Mouse (Mus musculus): ENCODE results near the gene Lrch1.
A peak's percentile ranks its signal among the peaks of the same experiment; 100 is the strongest.

Lrch1 gene

GRCm38 (mm10) chr14:74814848-74815789 lies 132.6 kb downstream of the Lrch1 start:
- no peak for DNase-seq (ENCODE audit: low read depth, low spot score)

DNA sequence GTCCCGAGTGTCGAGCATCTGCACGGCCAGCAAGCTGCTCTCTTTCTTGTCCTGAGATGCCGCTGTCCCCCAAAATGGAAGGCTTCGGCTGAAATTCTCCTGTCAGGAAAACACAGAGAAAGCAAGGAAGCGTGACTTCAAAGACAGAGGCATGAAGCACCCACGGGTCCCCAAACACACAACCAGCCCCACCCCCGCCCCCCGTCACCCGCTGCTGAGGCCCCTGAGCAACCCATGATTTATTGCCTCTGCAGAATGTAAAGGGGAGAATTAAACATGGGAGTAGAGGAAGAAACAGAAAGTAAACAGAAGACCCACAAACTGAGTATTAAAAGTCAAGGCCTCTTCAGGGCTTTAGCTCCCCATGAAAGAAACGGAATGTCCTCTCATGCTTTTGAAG lies 136.1 kb downstream of the Lrch1 start:
- DNase-seq (ENCODE audit: low read depth, low spot score), result no peak

GRCm38 (mm10) chr14:74801961-74802360 lies 145.7 kb downstream of the Lrch1 start:
- DNase-seq (ENCODE audit: low read depth, low spot score), result no peak

- no peak for DNase-seq (ENCODE audit: low read depth, low spot score)
Measured at GRCm38 (mm10) chr14:74798063-74798890, 149.4 kb downstream of the Lrch1 start.

DNA sequence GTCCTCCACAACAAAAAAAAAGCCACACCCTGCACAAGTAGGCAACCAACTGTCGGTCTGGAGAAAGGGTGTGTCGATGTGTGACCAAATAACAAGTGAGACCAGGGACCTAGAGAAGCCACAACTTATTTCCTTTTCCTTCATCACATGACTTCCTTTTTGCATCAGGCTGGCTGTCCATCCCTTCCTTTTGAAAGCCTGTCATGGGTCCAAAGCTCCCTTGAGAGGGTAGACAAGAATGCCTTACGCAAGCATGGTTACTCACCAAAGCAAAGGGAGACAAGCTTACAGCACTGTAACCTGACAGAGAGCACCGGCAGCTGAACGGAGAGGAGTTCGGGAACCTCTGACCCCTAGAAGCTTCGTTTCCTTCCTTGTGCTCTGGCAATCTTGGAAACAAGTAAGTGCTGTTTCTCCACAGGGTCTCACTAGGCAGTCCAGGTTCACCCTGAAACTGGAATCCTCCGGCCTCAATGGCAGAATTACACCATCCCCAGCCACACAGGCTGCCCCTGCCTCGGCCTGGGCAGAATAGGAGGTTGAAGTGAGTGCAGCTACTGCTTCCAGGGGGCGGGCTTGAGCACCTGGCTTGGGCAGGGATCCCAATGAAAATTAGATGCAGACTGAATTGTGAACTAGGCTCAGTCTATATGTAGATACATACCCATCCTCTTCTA lies 150.2 kb downstream of the Lrch1 start:
- no peak for DNase-seq (ENCODE audit: low read depth, low spot score)

DNA sequence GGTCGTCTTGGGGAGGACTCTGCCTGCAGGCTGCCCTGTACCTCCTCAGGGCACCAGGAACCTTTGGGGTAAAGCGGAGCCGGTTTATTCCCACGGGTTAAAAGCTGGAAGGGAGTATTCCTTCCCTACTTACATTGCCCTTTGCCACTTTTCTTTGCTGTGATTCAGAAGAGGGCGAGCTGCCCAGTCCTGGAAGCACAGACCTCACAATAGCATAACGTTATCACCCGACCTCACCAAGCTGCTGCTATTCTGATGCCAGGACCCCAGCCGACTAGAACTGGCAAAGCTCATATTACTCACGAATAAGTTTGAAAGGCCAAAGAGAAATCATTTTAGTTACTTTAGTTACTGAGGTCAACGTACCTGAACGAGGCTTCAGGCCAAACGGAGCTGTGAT lies 152.7 kb downstream of the Lrch1 start:
- peak; percentile 56 for DNase-seq (ENCODE audit: low read depth, low spot score)

GRCm38 (mm10) chr14:74792793-74793192 lies 154.9 kb downstream of the Lrch1 start:
- no peak for DNase-seq (ENCODE audit: low read depth, low spot score)

GRCm38 (mm10) chr14:74790535-74790934 lies 157.1 kb downstream of the Lrch1 start:
- DNase-seq (ENCODE audit: low read depth, low spot score), result no peak

GRCm38 (mm10) chr14:74788766-74789165 lies 158.9 kb downstream of the Lrch1 start:
- DNase-seq (ENCODE audit: low read depth, low spot score), result peak; percentile 33

DNA sequence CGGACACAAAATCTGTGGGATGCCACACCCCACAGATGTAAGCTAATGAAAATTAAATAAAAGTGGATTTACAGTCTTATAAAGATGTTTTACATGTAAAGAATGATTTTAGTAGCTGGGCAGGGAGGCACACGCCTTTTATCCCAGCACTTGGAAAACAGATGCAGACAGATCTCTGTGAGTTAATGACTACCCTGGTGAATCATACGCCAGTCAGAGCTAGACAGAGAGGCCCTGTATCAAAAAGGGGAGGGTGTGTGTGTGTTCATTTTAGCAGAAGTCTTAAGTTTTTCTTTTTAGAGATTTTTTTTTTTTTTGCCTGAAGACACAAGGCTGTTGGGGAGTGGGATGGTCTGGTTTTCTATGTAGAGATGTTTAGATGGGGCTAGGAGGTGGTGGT lies 160.0 kb downstream of the Lrch1 start:
- peak; percentile 67 for DNase-seq (ENCODE audit: low read depth, low spot score)

DNA sequence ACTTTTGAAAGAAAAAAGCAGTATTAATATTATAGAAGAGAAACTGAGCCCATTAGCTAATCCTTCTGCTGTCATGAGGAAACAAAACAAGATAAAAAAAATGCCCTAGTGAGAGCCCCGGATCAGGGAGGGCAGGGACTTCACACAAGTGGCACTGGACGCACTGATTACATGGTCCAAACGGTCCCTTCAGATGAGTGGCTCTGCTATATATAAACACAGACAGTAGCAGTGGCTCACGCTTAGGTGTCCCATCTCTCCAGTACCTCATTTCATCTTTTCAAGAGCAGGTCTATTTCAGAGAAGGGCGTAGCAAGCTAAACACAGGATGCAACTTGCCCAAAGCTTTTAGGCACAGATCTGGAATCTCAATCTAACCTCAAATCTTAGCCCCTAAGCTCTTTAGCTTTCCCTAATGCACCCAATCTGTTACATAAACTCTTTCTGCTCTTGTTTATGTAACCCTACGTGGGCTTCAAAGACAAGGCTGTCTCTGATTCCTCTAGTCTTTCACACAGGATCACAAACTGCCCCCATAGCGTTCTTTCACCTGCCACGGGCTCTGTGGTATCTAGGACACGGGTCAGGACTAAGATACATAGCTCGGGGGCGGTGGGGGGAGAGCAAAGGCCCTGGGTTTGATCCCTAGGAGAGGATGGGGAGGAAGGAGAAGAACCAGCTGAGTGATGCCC lies 163.3 kb downstream of the Lrch1 start:
- DNase-seq (ENCODE audit: low read depth, low spot score), result no peak

GRCm38 (mm10) chr14:74774046-74774619 lies 173.5 kb downstream of the Lrch1 start:
- DNase-seq (ENCODE audit: low read depth, low spot score), result no peak

GRCm38 (mm10) chr14:74767892-74768291 lies 179.8 kb downstream of the Lrch1 start:
- DNase-seq (ENCODE audit: low read depth, low spot score), result peak; percentile 6

DNA sequence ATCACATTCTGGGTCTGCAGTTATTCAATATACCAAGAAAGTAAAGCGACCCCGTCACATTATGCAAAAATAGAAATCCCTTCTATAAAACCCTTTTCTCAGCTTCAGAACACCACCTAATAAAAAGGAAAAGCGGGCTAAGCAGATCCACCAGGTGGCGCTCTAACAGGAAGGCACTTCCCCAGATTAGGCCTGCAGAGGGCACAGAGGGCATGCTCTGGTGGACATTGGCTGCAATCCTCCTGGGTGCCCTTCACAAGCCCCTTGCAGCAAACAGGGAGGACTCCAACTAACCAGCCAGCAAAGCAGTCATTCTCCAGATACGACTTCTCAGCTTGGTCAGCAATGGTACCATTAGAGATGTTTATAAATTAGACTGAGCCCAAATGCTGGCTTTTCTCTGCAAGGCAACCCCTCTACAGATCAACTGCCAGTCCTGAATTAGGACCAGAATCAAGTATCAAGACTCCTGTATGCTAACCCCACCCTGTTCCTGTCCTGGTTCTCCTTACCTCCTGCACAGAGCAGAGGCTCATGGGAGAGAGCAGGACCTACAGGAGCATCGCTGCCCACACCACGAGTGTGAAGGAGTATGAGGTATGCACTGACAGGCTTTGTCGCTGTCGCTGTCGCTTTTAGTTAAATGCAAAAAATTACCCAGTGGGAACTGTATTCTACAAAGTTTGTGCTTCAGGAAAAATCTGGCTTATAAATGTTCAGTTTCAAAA lies 183.3 kb downstream of the Lrch1 start:
- peak; percentile 78 for DNase-seq (ENCODE audit: low read depth, low spot score)

DNA sequence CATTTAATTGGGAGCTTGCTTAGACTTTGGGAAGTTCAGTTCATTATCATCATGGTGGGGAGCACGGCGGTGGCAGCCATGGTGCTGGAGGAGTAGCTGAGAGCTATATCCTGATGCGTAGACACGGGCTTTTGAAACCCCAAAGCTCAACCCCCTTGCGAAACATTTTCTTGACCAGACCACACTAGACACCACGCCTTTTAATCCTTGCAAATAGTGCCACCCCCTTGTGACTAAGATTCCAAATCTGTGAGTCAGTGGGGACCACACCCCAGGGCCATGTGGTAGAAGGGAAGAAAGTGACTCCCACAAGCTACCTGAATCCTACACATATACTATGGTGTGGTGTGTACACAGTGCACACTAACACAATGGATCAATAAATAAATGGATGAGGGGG lies 210.8 kb downstream of the Lrch1 start:
- peak; percentile 65 for DNase-seq (ENCODE audit: low read depth, low spot score)

DNA sequence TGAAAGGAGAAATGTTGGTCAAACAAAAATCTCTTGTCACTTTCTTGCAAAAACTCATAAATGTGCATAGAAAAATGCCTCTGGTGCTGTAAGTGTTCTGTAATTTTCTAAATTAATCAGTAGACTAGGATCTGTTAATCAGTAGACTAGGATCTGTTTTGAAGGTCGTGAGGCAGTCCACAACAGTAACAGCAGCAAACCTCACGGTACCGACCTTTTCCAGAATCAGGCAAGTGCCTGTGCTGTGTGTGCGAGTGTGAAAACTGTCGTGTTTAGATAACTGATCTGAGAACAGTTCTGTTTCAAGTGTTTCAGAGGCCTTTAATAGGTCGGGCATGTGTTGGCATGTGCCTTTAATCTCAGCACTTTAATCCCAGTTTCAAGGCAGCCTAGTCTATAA lies 212.2 kb downstream of the Lrch1 start:
- no peak for DNase-seq (ENCODE audit: low read depth, low spot score)

DNA sequence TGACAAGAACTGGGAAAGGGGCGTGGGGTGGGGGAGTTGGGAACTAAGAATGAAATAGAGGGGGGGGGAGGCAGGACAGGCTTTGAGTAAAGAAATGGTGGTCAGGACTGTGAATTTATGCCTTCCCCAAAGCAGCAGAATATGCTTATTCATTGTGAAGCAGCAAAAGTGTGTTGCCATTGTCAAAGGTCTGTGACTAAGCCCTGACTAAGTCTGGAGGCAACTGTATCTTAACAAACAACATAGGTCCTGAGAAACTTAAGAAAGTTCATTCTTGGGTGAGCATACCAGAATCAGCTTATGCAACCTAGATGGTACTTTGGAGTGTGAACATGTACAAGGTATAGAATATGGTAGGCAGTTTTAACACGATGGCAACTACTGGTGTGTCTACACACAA lies 214.3 kb downstream of the Lrch1 start:
- peak; percentile 83 for DNase-seq (ENCODE audit: low read depth, low spot score)

DNA sequence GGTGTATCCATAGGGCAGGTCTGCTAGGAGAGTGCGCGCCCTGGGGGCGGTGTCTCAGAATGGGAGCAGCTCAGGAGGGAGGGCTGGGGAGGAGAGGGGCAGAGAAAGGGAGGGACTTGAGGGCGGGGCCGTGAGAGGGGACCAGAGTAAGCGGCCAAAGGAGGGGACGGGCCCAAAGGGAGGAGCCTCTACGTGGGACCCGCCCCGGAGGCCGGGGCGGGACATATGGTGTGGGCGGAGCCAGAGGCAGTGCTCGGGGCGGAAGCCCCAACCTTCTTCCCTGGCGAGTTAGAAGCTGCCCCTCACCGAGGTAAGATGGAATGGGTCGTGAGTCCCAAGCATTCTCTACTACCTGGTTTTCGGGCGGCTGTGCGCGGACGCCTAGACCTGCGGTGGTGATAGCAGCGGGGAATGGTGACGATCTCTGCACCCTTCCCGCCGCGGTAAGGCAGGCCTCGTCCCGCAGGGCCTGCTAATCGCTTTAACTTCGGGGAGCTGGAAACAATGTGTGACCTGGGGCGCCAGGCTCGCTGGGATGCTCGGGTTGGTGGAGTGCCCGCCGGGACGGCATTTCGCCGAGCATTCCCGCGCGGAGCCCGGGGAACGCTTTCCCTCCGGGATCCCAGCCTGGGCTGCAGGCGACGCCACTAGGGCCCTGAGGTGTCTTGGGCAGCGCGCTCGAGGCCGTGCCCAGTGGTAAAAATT lies 215.4 kb downstream of the Lrch1 start, which contains the start of gene Esd:
TSS of gene Esd (plus strand) at position 219 of the 705 bp plus-strand sequence.
- DNase-seq (ENCODE audit: low read depth, low spot score), result peak; percentile 92

GRCm38 (mm10) chr14:74731221-74732078 lies 216.2 kb downstream of the Lrch1 start:
- no peak for DNase-seq (ENCODE audit: low read depth, low spot score)
